Mouse (Mus musculus) cerebellum, adult 11-12 months (tissue): ENCODE results near the gene Dlx6.

Experiments used
- DNase-seq: peaks from one replicate; pipeline ENCODE4 v3.0.0; 2022

The Dlx6 gene

GRCm38 (mm10) chr6:6860411-6861085 is 2.6 kb upstream of the Dlx6 start:
- no peak for DNase-seq

GRCm38 (mm10) chr6:6861086-6861797 is 1.9 kb upstream of the Dlx6 start:
- no peak for DNase-seq

- no peak for DNase-seq
Observed at GRCm38 (mm10) chr6:6861798-6862428, 1.2 kb upstream of the Dlx6 start.

- no peak for DNase-seq
Observed at GRCm38 (mm10) chr6:6862611-6863010, 523 bp upstream of the Dlx6 start.

GRCm38 (mm10) chr6:6863955-6864354 is 821 bp downstream of the Dlx6 start:
- DNase-seq: no peak

- DNase-seq: no peak
Observed at GRCm38 (mm10) chr6:6864441-6865440, 1.6 kb downstream of the Dlx6 start.

GRCm38 (mm10) chr6:6867031-6867430 is 3.9 kb downstream of the Dlx6 start:
- DNase-seq: no peak

GRCm38 (mm10) chr6:6869041-6869685 is 6.0 kb downstream of the Dlx6 start:
- DNase-seq: no peak

- DNase-seq: no peak
Observed at GRCm38 (mm10) chr6:6869961-6870800, 7.0 kb downstream of the Dlx6 start.

GRCm38 (mm10) chr6:6870876-6871420 is 7.8 kb downstream of the Dlx6 start:
- no peak for DNase-seq

- DNase-seq: no peak
Observed at GRCm38 (mm10) chr6:6871692-6872091, 8.6 kb downstream of the Dlx6 start.

GRCm38 (mm10) chr6:6872873-6873272 is 9.7 kb downstream of the Dlx6 start:
- DNase-seq: no peak

GRCm38 (mm10) chr6:6873476-6874072 is 10.4 kb downstream of the Dlx6 start:
- DNase-seq: no peak

GRCm38 (mm10) chr6:6874073-6874771 is 11.1 kb downstream of the Dlx6 start:
- no peak for DNase-seq

GRCm38 (mm10) chr6:6875136-6875535 is 12.0 kb downstream of the Dlx6 start:
- DNase-seq: no peak

GRCm38 (mm10) chr6:6875676-6876075 is 12.5 kb downstream of the Dlx6 start:
- no peak for DNase-seq

GRCm38 (mm10) chr6:6876231-6876630 is 13.1 kb downstream of the Dlx6 start:
- DNase-seq: no peak

GRCm38 (mm10) chr6:6876731-6877130 is 13.6 kb downstream of the Dlx6 start:
- DNase-seq: no peak

GRCm38 (mm10) chr6:6877346-6877910 is 14.3 kb downstream of the Dlx6 start:
- no peak for DNase-seq
